Mouse (Mus musculus): ENCODE measurements at regions not wholly inside any gene's neighbourhood (a gene's known extent, or its start where the extent isn't known, plus 50 kb on each side); places are given as distances from the start of the nearest gene placed in this dataset.

- in situ Hi-C loops (cut with MboI; ENCODE audit: low pct_unique_long_range_greater_than_20kb in 1 of 2, low sequenced_read_pairs in 2 of 2, unreplicated experiment in 1 of 2): loop anchor here in 1 of 2 experiments (25.0 kb wide), 1 partner anchor 572 kb away; no protein-coding TSS in a partner anchor
These were observed 535.8 kb downstream of the Mat2b start for GRCm38 (mm10) chr11:40159161-40159560.

GRCm38 (mm10) chr11:40149312-40149711, 545.7 kb downstream of the Mat2b start:
- in situ Hi-C loops (cut with MboI; ENCODE audit: low pct_unique_long_range_greater_than_20kb in 1 of 2, low sequenced_read_pairs in 2 of 2, unreplicated experiment in 1 of 2): loop anchor here in 1 of 2 experiments (25.0 kb wide), 1 partner anchor 562 kb away; no protein-coding TSS in a partner anchor

GRCm38 (mm10) chr11:40137803-40138202, 557.2 kb downstream of the Mat2b start:
- in situ Hi-C loops (cut with MboI; ENCODE audit: low pct_unique_long_range_greater_than_20kb in 1 of 2, low sequenced_read_pairs in 2 of 2, unreplicated experiment in 1 of 2): loop anchor here in 1 of 2 experiments (25.0 kb wide), 1 partner anchor 551 kb away; no protein-coding TSS in a partner anchor

- in situ Hi-C loops (cut with MboI; ENCODE audit: low pct_unique_long_range_greater_than_20kb in 1 of 2, low sequenced_read_pairs in 2 of 2, unreplicated experiment in 1 of 2): no loop called here
These were observed 592.4 kb downstream of the Mat2b start for GRCm38 (mm10) chr11:40102613-40103012.

GRCm38 (mm10) chr11:40074317-40074716, 620.7 kb downstream of the Mat2b start:
- in situ Hi-C loops (cut with MboI; ENCODE audit: low pct_unique_long_range_greater_than_20kb in 1 of 2, low sequenced_read_pairs in 2 of 2, unreplicated experiment in 1 of 2): no loop called here

GRCm38 (mm10) chr11:40050503-40050902, 644.5 kb downstream of the Mat2b start:
- in situ Hi-C loops (cut with MboI; ENCODE audit: low pct_unique_long_range_greater_than_20kb in 1 of 2, low sequenced_read_pairs in 2 of 2, unreplicated experiment in 1 of 2): no loop called here

GRCm38 (mm10) chr11:40027511-40027910, 667.5 kb downstream of the Mat2b start:
- in situ Hi-C loops (cut with MboI; ENCODE audit: low pct_unique_long_range_greater_than_20kb in 1 of 2, low sequenced_read_pairs in 2 of 2, unreplicated experiment in 1 of 2): no loop called here

GRCm38 (mm10) chr11:39999483-39999882, 695.5 kb downstream of the Mat2b start:
- in situ Hi-C loops (cut with MboI; ENCODE audit: low pct_unique_long_range_greater_than_20kb in 1 of 2, low sequenced_read_pairs in 2 of 2, unreplicated experiment in 1 of 2): no loop called here

- in situ Hi-C loops (cut with MboI; ENCODE audit: low pct_unique_long_range_greater_than_20kb in 1 of 2, low sequenced_read_pairs in 2 of 2, unreplicated experiment in 1 of 2): no loop called here
These were observed 696.4 kb downstream of the Mat2b start for GRCm38 (mm10) chr11:39998612-39999011.

- in situ Hi-C loops (cut with MboI; ENCODE audit: low pct_unique_long_range_greater_than_20kb in 1 of 2, low sequenced_read_pairs in 2 of 2, unreplicated experiment in 1 of 2): no loop called here
These were observed 722.4 kb downstream of the Mat2b start for GRCm38 (mm10) chr11:39972585-39972984.

- in situ Hi-C loops (cut with MboI; ENCODE audit: low pct_unique_long_range_greater_than_20kb in 1 of 2, low sequenced_read_pairs in 2 of 2, unreplicated experiment in 1 of 2): no loop called here
These were observed 731.3 kb downstream of the Mat2b start for GRCm38 (mm10) chr11:39963705-39964104.

- in situ Hi-C loops (cut with MboI; ENCODE audit: low pct_unique_long_range_greater_than_20kb in 1 of 2, low sequenced_read_pairs in 2 of 2, unreplicated experiment in 1 of 2): no loop called here
These were observed 740.6 kb downstream of the Mat2b start for GRCm38 (mm10) chr11:39954426-39954825.

GRCm38 (mm10) chr11:39944196-39944595, 750.8 kb downstream of the Mat2b start:
- in situ Hi-C loops (cut with MboI; ENCODE audit: low pct_unique_long_range_greater_than_20kb in 1 of 2, low sequenced_read_pairs in 2 of 2, unreplicated experiment in 1 of 2): no loop called here

GRCm38 (mm10) chr11:39934216-39934615, 760.8 kb downstream of the Mat2b start:
- in situ Hi-C loops (cut with MboI; ENCODE audit: low pct_unique_long_range_greater_than_20kb in 1 of 2, low sequenced_read_pairs in 2 of 2, unreplicated experiment in 1 of 2): no loop called here

GRCm38 (mm10) chr11:39923977-39924527, 771.0 kb downstream of the Mat2b start:
- in situ Hi-C loops (cut with MboI; ENCODE audit: low pct_unique_long_range_greater_than_20kb in 1 of 2, low sequenced_read_pairs in 2 of 2, unreplicated experiment in 1 of 2): no loop called here

GRCm38 (mm10) chr11:39917716-39918347, 777.2 kb downstream of the Mat2b start:
- in situ Hi-C loops (cut with MboI; ENCODE audit: low pct_unique_long_range_greater_than_20kb in 1 of 2, low sequenced_read_pairs in 2 of 2, unreplicated experiment in 1 of 2): no loop called here

- in situ Hi-C loops (cut with MboI; ENCODE audit: low pct_unique_long_range_greater_than_20kb in 1 of 2, low sequenced_read_pairs in 2 of 2, unreplicated experiment in 1 of 2): no loop called here
These were observed 795.3 kb downstream of the Mat2b start for GRCm38 (mm10) chr11:39899644-39900225.

GRCm38 (mm10) chr11:39883305-39883704, 811.7 kb downstream of the Mat2b start:
- in situ Hi-C loops (cut with MboI; ENCODE audit: low pct_unique_long_range_greater_than_20kb in 1 of 2, low sequenced_read_pairs in 2 of 2, unreplicated experiment in 1 of 2): no loop called here

GRCm38 (mm10) chr11:39868451-39868979, 826.5 kb downstream of the Mat2b start:
- in situ Hi-C loops (cut with MboI; ENCODE audit: low pct_unique_long_range_greater_than_20kb in 1 of 2, low sequenced_read_pairs in 2 of 2, unreplicated experiment in 1 of 2): no loop called here
